Mouse (Mus musculus): ENCODE results near the gene Olfr111. TPM values are rescaled to one million over a fixed set of nuclear protein-coding genes. Genes with fewer than 3 reads are reported as not detected.
"Not testable (repeated sequence)": the region's sequence is repeated elsewhere in the genome, so short reads cannot be mapped to it uniquely, and the experiment has no call there.

The Olfr111 gene
- not detected in 2 replicates for polyA plus RNA-seq (2015; fragmentation: Nextera tagmentation; extraction: Ambion mirVana)

DNA sequence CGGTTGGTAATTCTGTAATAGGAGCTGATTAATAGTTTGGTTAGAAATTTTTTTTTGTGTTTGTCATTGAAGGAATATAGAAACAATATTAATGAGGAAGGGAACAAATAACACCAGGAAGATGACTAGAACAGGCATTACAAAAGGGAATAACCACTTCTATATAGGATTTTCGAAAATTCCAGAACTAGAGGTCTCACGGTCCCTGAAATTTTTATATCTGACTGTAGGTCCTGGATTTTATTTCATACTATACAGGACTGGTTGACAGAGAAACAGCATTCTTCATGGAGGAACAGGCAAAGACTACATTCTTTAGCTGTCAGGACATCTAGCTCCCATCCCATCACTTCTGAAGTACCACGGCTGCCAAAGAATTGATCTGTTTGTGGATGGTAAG lies at the start of gene Olfr111:
Gene Olfr111 (plus strand): TSS at position 301 of the 400 bp plus-strand sequence.
- ATAC-seq: no peak
- no peaks in the 10 kb centered on the region for H3K27me3 ChIP-seq (replicated peaks; ENCODE audit: control insufficient read depth, insufficient read depth, low read length)

GRCm38 (mm10) chr17:37458616-37459015 lies 49.2 kb upstream of the Olfr111 start, which contains the start of gene Olfr109:
Gene Olfr109, plus strand, starts transcription at chr17:37458916.
- Histone ChIP-seq H3K4me3 (replicated peaks; ENCODE audit: low read length) (no peak within 1 kb of the TSS), H3K9ac (replicated peaks; ENCODE audit: low read depth, low read length) (no peak within 1 kb of the TSS), H3K4me1 (replicated peaks; ENCODE audit: control insufficient read depth, insufficient read depth, low read length) (no peaks in the 10 kb centered on the region), H3K4me2 (ENCODE audit: low read length) (no peak within 1 kb of the TSS), H3K27me3 (replicated peaks; ENCODE audit: control insufficient read depth, insufficient read depth, low read length) (no peaks in the 10 kb centered on the region), H3K9me3 (ENCODE audit: control insufficient read depth, low read length) (no peaks in the 10 kb centered on the region), H3K36me3 (ENCODE audit: control insufficient read depth, insufficient read depth) (no peaks in the 10 kb centered on the region), H3K27ac (ENCODE audit: low read length) (no peak within 1 kb of the TSS)
- no peak for ATAC-seq
- WGBS: 95% methylated on average over 1 of the region's 1 CpGs

More for the DNA sequence above, at the start of gene Olfr111:
- H3K9ac ChIP-seq (replicated peaks; ENCODE audit: low read depth, low read length): no peak within 1 kb of the TSS
- no peaks in the 10 kb centered on the region for H3K4me1 ChIP-seq (replicated peaks; ENCODE audit: control insufficient read depth, insufficient read depth, low read length)
- WGBS: 88% methylated on average over 4 of the region's 4 CpGs
- no peak within 1 kb of the TSS for H3K4me3 ChIP-seq (replicated peaks; ENCODE audit: low read length)
- no peaks in the 10 kb centered on the region for H3K9me3 ChIP-seq (ENCODE audit: control insufficient read depth, low read length)
- no peak within 1 kb of the TSS for H3K4me2 ChIP-seq (ENCODE audit: low read length)
- no peak within 1 kb of the TSS for H3K27ac ChIP-seq (ENCODE audit: low read length)
- H3K36me3 ChIP-seq (ENCODE audit: control insufficient read depth, insufficient read depth): no peaks in the 10 kb centered on the region

DNA sequence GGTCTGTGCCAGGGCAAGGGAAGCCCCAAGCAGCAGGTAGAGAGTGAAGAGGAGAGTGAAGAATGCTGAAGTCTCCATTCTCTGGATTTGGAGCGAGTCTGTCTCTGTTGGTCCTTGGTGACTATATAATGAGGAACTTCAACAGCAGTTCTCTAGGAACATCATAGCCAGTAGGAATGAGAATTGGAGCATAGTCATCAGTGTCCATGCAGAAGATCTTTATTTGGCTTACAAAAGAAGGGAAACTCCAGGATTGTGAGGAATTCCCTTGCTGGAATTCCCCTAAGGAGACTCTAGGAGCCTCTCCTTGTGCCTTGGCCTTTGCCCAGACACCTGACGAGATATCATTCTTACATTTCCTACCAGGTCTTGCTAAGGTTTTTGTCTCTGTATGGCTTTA lies 24.4 kb upstream of the Olfr111 start, which contains the start of gene H2-M2:
Gene H2-M2 (minus strand): TSS at position 101 of the 400 bp plus-strand sequence.
- ATAC-seq: no peak

GRCm38 (mm10) chr17:37491930-37492518 lies 15.8 kb upstream of the Olfr111 start, which contains the start of gene Olfr110:
Gene Olfr110, plus strand, starts transcription at chr17:37492468.
- H3K9ac ChIP-seq (replicated peaks; ENCODE audit: low read depth, low read length): no peak within 1 kb of the TSS
- no peak within 1 kb of the TSS for H3K4me2 ChIP-seq (ENCODE audit: low read length)
- no peaks in the 10 kb centered on the region for H3K27me3 ChIP-seq (replicated peaks; ENCODE audit: control insufficient read depth, insufficient read depth, low read length)
- H3K4me1 ChIP-seq (replicated peaks; ENCODE audit: control insufficient read depth, insufficient read depth, low read length): no peaks in the 10 kb centered on the region
- H3K36me3 ChIP-seq (ENCODE audit: control insufficient read depth, insufficient read depth): no peaks in the 10 kb centered on the region
- no peaks in the 10 kb centered on the region for H3K9me3 ChIP-seq (ENCODE audit: control insufficient read depth, low read length)
- H3K4me3 ChIP-seq (replicated peaks; ENCODE audit: low read length): no peak within 1 kb of the TSS
- no peak within 1 kb of the TSS for H3K27ac ChIP-seq (ENCODE audit: low read length)
- WGBS: 72% methylated on average over 1 of the region's 1 CpGs
- no peak for ATAC-seq

More for the DNA sequence above, 24.4 kb upstream of the Olfr111 start, which contains the start of gene H2-M2:
- no peaks in the 10 kb centered on the region for H3K4me1 ChIP-seq (replicated peaks; ENCODE audit: control insufficient read depth, insufficient read depth, low read length)
- H3K27me3 ChIP-seq (replicated peaks; ENCODE audit: control insufficient read depth, insufficient read depth, low read length): no peaks in the 10 kb centered on the region
- 81% methylated on average over 2 of the region's 2 CpGs for WGBS
- no peaks in the 10 kb centered on the region for H3K36me3 ChIP-seq (ENCODE audit: control insufficient read depth, insufficient read depth)
- no peak within 1 kb of the TSS for H3K4me2 ChIP-seq (ENCODE audit: low read length)
- no peaks in the 10 kb centered on the region for H3K9me3 ChIP-seq (ENCODE audit: control insufficient read depth, low read length)
- no peak within 1 kb of the TSS for H3K9ac ChIP-seq (replicated peaks; ENCODE audit: low read depth, low read length)
- no peak within 1 kb of the TSS for H3K27ac ChIP-seq (ENCODE audit: low read length)
- no peak within 1 kb of the TSS for H3K4me3 ChIP-seq (replicated peaks; ENCODE audit: low read length)

DNA sequence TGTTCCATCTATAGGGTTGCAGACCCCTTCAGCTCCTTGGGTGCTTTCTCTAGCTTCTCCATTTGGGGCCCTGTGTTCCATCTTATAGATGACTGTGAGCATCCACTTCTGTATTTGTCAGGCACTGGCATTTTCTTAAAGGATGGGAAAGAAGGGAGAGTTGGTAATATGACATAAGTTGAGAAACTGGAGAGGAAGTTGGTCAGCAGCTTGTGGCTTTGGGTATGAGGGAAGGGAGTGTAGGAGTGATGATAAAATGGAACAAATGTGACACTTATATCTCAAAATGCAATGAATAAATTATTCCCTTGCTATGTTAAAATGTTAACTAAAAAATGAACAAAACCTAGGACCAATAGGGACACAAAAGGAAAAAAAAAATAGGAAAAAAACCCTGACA lies 16.8 kb downstream of the Olfr111 start:
- not testable (repeated sequence) for ATAC-seq; H3K36me3 ChIP-seq (ENCODE audit: control insufficient read depth, insufficient read depth); H3K4me3 ChIP-seq (replicated peaks; ENCODE audit: low read length); H3K27ac ChIP-seq (ENCODE audit: low read length); H3K9ac ChIP-seq (replicated peaks; ENCODE audit: low read depth, low read length); H3K4me1 ChIP-seq (replicated peaks; ENCODE audit: control insufficient read depth, insufficient read depth, low read length); H3K4me2 ChIP-seq (ENCODE audit: low read length); H3K27me3 ChIP-seq (replicated peaks; ENCODE audit: control insufficient read depth, insufficient read depth, low read length); H3K9me3 ChIP-seq (ENCODE audit: control insufficient read depth, low read length)

- H3K4me3 ChIP-seq (replicated peaks; ENCODE audit: low read length): not testable (repeated sequence)
Measured at GRCm38 (mm10) chr17:37525427-37525826, 17.6 kb downstream of the Olfr111 start.

DNA sequence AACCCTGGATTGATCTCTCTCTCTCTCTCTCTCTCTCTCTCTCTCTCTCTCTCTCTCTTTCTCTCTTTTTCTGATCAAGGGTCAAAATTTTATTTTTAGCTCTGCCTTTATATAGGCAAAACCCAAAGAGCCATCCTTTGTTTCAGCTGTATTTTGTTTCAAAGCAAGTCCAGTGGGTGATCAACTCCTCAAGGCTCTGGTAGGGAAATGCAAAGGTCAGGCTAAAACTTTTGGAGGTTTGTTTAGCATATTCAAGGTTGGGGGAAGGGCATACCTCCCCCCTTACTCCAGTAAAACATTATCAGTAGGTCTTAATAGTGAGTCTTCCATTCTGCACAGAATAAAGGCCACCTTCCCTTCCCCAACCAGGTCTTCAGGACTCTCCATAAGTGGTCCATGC lies 27.3 kb downstream of the Olfr111 start:
- Histone ChIP-seq H3K9ac (replicated peaks; ENCODE audit: low read depth, low read length) (no peak overlapping the region), H3K4me3 (replicated peaks; ENCODE audit: low read length) (no peak overlapping the region), H3K9me3 (ENCODE audit: control insufficient read depth, low read length) (no peaks in the 10 kb centered on the region), H3K4me1 (replicated peaks; ENCODE audit: control insufficient read depth, insufficient read depth, low read length) (no peaks in the 10 kb centered on the region), H3K27me3 (replicated peaks; ENCODE audit: control insufficient read depth, insufficient read depth, low read length) (no peaks in the 10 kb centered on the region), H3K27ac (ENCODE audit: low read length) (no peak overlapping the region), H3K4me2 (ENCODE audit: low read length) (no peak overlapping the region), H3K36me3 (ENCODE audit: control insufficient read depth, insufficient read depth) (no peaks in the 10 kb centered on the region)
- no peak for ATAC-seq

More at GRCm38 (mm10) chr17:37525427-37525826, 17.6 kb downstream of the Olfr111 start:
- not testable (repeated sequence) for H3K9me3 ChIP-seq (ENCODE audit: control insufficient read depth, low read length); ATAC-seq; H3K4me1 ChIP-seq (replicated peaks; ENCODE audit: control insufficient read depth, insufficient read depth, low read length); H3K4me2 ChIP-seq (ENCODE audit: low read length); H3K36me3 ChIP-seq (ENCODE audit: control insufficient read depth, insufficient read depth); H3K27me3 ChIP-seq (replicated peaks; ENCODE audit: control insufficient read depth, insufficient read depth, low read length); H3K9ac ChIP-seq (replicated peaks; ENCODE audit: low read depth, low read length); H3K27ac ChIP-seq (ENCODE audit: low read length)
- 83% methylated on average over 1 of the region's 1 CpGs for WGBS

GRCm38 (mm10) chr17:37538416-37538815 lies 30.6 kb downstream of the Olfr111 start:
- not testable (repeated sequence) for H3K9me3 ChIP-seq (ENCODE audit: control insufficient read depth, low read length); H3K4me1 ChIP-seq (replicated peaks; ENCODE audit: control insufficient read depth, insufficient read depth, low read length); H3K27ac ChIP-seq (ENCODE audit: low read length); H3K4me2 ChIP-seq (ENCODE audit: low read length); ATAC-seq; H3K36me3 ChIP-seq (ENCODE audit: control insufficient read depth, insufficient read depth); H3K27me3 ChIP-seq (replicated peaks; ENCODE audit: control insufficient read depth, insufficient read depth, low read length); H3K9ac ChIP-seq (replicated peaks; ENCODE audit: low read depth, low read length); H3K4me3 ChIP-seq (replicated peaks; ENCODE audit: low read length)
- 64% methylated on average over 1 of the region's 1 CpGs for WGBS

- H3K36me3 ChIP-seq (ENCODE audit: control insufficient read depth, insufficient read depth): no peaks in the 10 kb centered on the region
- no peak overlapping the region for H3K4me3 ChIP-seq (replicated peaks; ENCODE audit: low read length)
- no peaks in the 10 kb centered on the region for H3K27me3 ChIP-seq (replicated peaks; ENCODE audit: control insufficient read depth, insufficient read depth, low read length)
- no peak overlapping the region for H3K9ac ChIP-seq (replicated peaks; ENCODE audit: low read depth, low read length)
- H3K9me3 ChIP-seq (ENCODE audit: control insufficient read depth, low read length): no peaks in the 10 kb centered on the region
- H3K27ac ChIP-seq (ENCODE audit: low read length): no peak overlapping the region
- ATAC-seq: no peak
- H3K4me1 ChIP-seq (replicated peaks; ENCODE audit: control insufficient read depth, insufficient read depth, low read length): no peaks in the 10 kb centered on the region
- 71% methylated on average over 4 of the region's 4 CpGs for WGBS
- H3K4me2 ChIP-seq (ENCODE audit: low read length): no peak overlapping the region
Measured at GRCm38 (mm10) chr17:37541454-37542119, 33.8 kb downstream of the Olfr111 start.
